Mouse (Mus musculus) kidney, adult 2 months (tissue): ENCODE measurements around the gene Zbtb38. TPM values are rescaled to one million over a fixed set of nuclear protein-coding genes. Genes with fewer than 3 reads are reported as not detected.
A peak's percentile ranks its signal among the peaks of the same experiment; 100 is the strongest.

Experiments
- DNase-seq: peaks from one replicate; pipeline ENCODE4 v3.0.0; 2021
- H3K27ac ChIP-seq: fragments of 200-500 bp; 2 replicates; pipeline ENCODE4 v1.5.1; 2012; ENCODE audit warnings: low read depth, low read length, control low read depth, inconsistent platforms; ENCODE audit not compliant: insufficient read depth
- H3K27me3 ChIP-seq: fragments of 200-500 bp; replicated peaks from 2 replicates; pipeline ENCODE4 v1.6.1; 2012; ENCODE audit warnings: mild to moderate bottlenecking, moderate library complexity, low read length, inconsistent platforms; ENCODE audit not compliant: control insufficient read depth, insufficient read depth
- H3K36me3 ChIP-seq: fragments of 200-500 bp; 2 replicates; pipeline ENCODE4 v1.6.1; 2012; ENCODE audit warnings: mild to moderate bottlenecking, moderate library complexity, low read length, inconsistent platforms; ENCODE audit not compliant: control insufficient read depth, insufficient read depth
- H3K4me1 ChIP-seq: fragments of 200-500 bp; 2 replicates; pipeline ENCODE4 v1.6.1; 2011; ENCODE audit warnings: low read length; ENCODE audit not compliant: control insufficient read depth, insufficient read depth
- H3K4me3 ChIP-seq: fragments of 200-500 bp; 2 replicates; pipeline ENCODE4 v1.5.1; 2011; ENCODE audit warnings: mild to moderate bottlenecking, low read depth, low read length, control low read depth; ENCODE audit not compliant: insufficient read depth
- CTCF ChIP-seq: fragments of 200-500 bp; conservative IDR thresholded peaks from 2 replicates; pipeline ENCODE4 v1.5.1; 2011; ENCODE audit warnings: low read depth, mild to moderate bottlenecking, control low read depth, low read length, moderate library complexity, mixed read lengths; ENCODE audit not compliant: insufficient read depth, insufficient read length
- POLR2A ChIP-seq: fragments of 200-500 bp; IDR thresholded peaks from one replicate; pipeline ENCODE4 v1.6.1; 2011; ENCODE audit warnings: low read depth, low read length, control low read depth
- WGBS: fragments of 180-500 bp; shearing (Covaris S2); methylation state at CpG from one replicate; pipeline ENCODE4 v1.1.7; 2018; 5-methylcytosine and 5-hydroxymethylcytosine counted together
- polyA plus RNA-seq: library from polyadenylated mRNA; depleted of rRNA; stranded (reverse); fragments of >200 nt; gene quantifications from 2 replicates; pipeline ENCODE4 v1.2.3, GENCODE M21; 2012

The Zbtb38 gene
- polyA plus RNA-seq, 1 experiment = 10.2 TPM

- TF ChIP-seq POLR2A = no peak
- H3K36me3 ChIP-seq = no peaks in the 10 kb centered on the region
- H3K4me3 ChIP-seq = no peak overlapping the region
- peaks cover 23% of the 10 kb centered on the region for H3K4me1 ChIP-seq
- no peaks in the 10 kb centered on the region for H3K27me3 ChIP-seq
- no peak for DNase-seq
- H3K27ac ChIP-seq = peak overlapping the region; percentile 26; the same call in 1 of the 2 replicates
- 87% methylated on average over 8 of the region's 8 CpGs for WGBS
Observed at GRCm38 (mm10) chr9:96718402-96718798, 34.2 kb downstream of the Zbtb38 start.

- H3K4me3 ChIP-seq = no peak overlapping the region
Observed at GRCm38 (mm10) chr9:96717698-96718401, 34.8 kb downstream of the Zbtb38 start.

GRCm38 (mm10) chr9:96716735-96717444 is 35.7 kb downstream of the Zbtb38 start:
- TF ChIP-seq POLR2A = no peak
- no peak for TF ChIP-seq CTCF
- DNase-seq = no peak
- H3K36me3 ChIP-seq = no peaks in the 10 kb centered on the region
- 83% methylated on average over 14 of the region's 14 CpGs for WGBS
- H3K27ac ChIP-seq = no peak overlapping the region
- no peak overlapping the region for H3K4me3 ChIP-seq
- H3K27me3 ChIP-seq = no peaks in the 10 kb centered on the region
- H3K4me1 ChIP-seq = peaks cover 24% of the 10 kb centered on the region

More at GRCm38 (mm10) chr9:96717698-96718401, 34.8 kb downstream of the Zbtb38 start:
- no peaks in the 10 kb centered on the region for H3K27me3 ChIP-seq
- WGBS = 81% methylated on average over 16 of the region's 16 CpGs
- DNase-seq = no peak
- H3K36me3 ChIP-seq = no peaks in the 10 kb centered on the region
- TF ChIP-seq POLR2A (no peak), CTCF (no peak)
- peak overlapping the region; percentile 26; the same call in 1 of the 2 replicates for H3K27ac ChIP-seq
- H3K4me1 ChIP-seq = peaks cover 25% of the 10 kb centered on the region

GRCm38 (mm10) chr9:96716136-96716535 is 36.5 kb downstream of the Zbtb38 start:
- H3K4me1 ChIP-seq = peaks cover 21% of the 10 kb centered on the region
- no peak overlapping the region for H3K27ac ChIP-seq
- 62% methylated on average over 10 of the region's 10 CpGs for WGBS
- H3K36me3 ChIP-seq = no peaks in the 10 kb centered on the region
- DNase-seq = no peak
- TF ChIP-seq POLR2A (no peak), CTCF (no peak)
- H3K4me3 ChIP-seq = no peak overlapping the region
- no peaks in the 10 kb centered on the region for H3K27me3 ChIP-seq

GRCm38 (mm10) chr9:96715171-96715570 is 37.5 kb downstream of the Zbtb38 start:
- Histone ChIP-seq H3K27me3 (no peaks in the 10 kb centered on the region), H3K4me3 (no peak overlapping the region), H3K36me3 (no peaks in the 10 kb centered on the region), H3K27ac (no peak overlapping the region), H3K4me1 (peaks cover 14% of the 10 kb centered on the region)
- 85% methylated on average over 11 of the region's 11 CpGs for WGBS
- TF ChIP-seq CTCF (no peak), POLR2A (no peak)
- DNase-seq = no peak

- Histone ChIP-seq H3K27me3 (no peaks in the 10 kb centered on the region), H3K27ac (peak overlapping the region; percentile 79; the same call in 1 of the 2 replicates), H3K4me3 (no peak overlapping the region), H3K36me3 (no peaks in the 10 kb centered on the region), H3K4me1 (peaks cover 18% of the 10 kb centered on the region)
- WGBS = 63% methylated on average over 14 of the region's 14 CpGs
- TF ChIP-seq POLR2A (no peak), CTCF (no peak)
- DNase-seq = peak; percentile 56
Observed at GRCm38 (mm10) chr9:96713472-96714390, 38.9 kb downstream of the Zbtb38 start.
